ENCODE assay signal across 11 mouse cellular contexts in the genomic region with DNA sequence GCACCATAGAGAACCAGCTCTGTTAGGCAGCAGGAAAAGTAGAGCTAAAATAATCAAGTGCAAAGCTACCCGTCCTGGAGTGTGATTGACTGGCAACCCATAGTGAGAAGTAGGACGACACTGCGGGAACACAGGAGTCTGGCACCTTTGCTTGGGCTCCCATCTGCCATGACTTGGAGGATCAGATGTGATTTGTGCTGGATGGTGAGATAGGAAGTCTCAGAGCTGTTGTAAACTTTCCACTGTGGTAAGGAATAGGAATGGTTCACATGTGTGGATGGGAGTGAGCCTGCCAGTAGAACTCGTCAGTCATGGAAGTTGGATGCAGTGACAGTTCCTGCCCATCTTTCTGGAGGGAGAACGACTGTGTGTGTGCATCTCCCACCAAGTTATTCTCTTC.
DNase-seq lines count a peak whose midpoint lies in the region; ATAC-seq lines count a peak whose summit lies in the region.
"Had no signal": no experiment of that assay in that cellular context is flagged by ENCODE, and none has a peak within 500 bp of the region (broad histone marks: within the 10 kb centered on the region; RNA-seq: fewer than 3 reads in every experiment).

No protein-coding gene starts in this region.

- no peak for ATAC-seq in megakaryocyte, adult 5-6 weeks (ENCODE audit: poor library complexity, severe bottlenecking)
- ATAC-seq in megakaryocyte-erythroid progenitor cell, adult 5-6 weeks (replicated peaks; ENCODE audit: low FRiP score, low TSS enrichment, poor library complexity, severe bottlenecking), result no peak
- ATAC-seq: intestine, embryonic 15.5 days had no signal

- DNase-seq in frontal cortex, adult 2 months (ENCODE audit: extremely low spot score in 1 of 2, low spot score in 1 of 2), result peak; percentile 13 to 28
- no peak for DNase-seq in frontal cortex, postnatal 25 days (ENCODE audit: low spot score in 2 of 2)
- DNase-seq in cerebellum, adult 18-20 months, result peak; percentile 14 to 16
- peak; percentile 33 for DNase-seq in cerebellum, adult 9-11 months
- DNase-seq in frontal cortex, postnatal 36 days (ENCODE audit: low spot score in 2 of 2), result peak; percentile 19 to 27
- DNase-seq: kidney, postnatal 36 days; lung, postnatal 4 days; thymus, postnatal 25 days had no signal

Comparison
In these comparisons a context has a peak if more than half of its experiments do, and no peak if none do; other contexts are left out.
1. DNase-seq: peak in frontal cortex, adult 2 months (2 of 2), cerebellum, adult 18-20 months (2 of 2), cerebellum, adult 9-11 months (single experiment) and frontal cortex, postnatal 36 days (2 of 2); none in frontal cortex, postnatal 25 days (0 of 2).